ENCODE assay signal across 35 mouse cellular contexts in genomic region chr11:101272446-101272845, GRCm38 (mm10). TPM values are rescaled to one million over a fixed set of nuclear protein-coding genes. Genes with fewer than 3 reads are reported as not detected.
"Had no signal": no experiment of that assay in that cellular context is flagged by ENCODE, and none has a peak within 500 bp of the region (broad histone marks: within the 10 kb centered on the region; RNA-seq: fewer than 3 reads in every experiment).

No protein-coding gene starts in this region.

- H3K9me3 ChIP-seq: heart, embryonic 12.5 days; heart, embryonic 13.5 days; heart, embryonic 15.5 days; hindbrain, embryonic 10.5 days; hindbrain, embryonic 12.5 days; hindbrain, embryonic 13.5 days; hindbrain, embryonic 15.5 days; intestine, embryonic 15.5 days; kidney, embryonic 15.5 days had no signal

- H3K27me3 ChIP-seq: hindbrain, embryonic 15.5 days; intestine, embryonic 15.5 days; kidney, embryonic 15.5 days had no signal

- DNase-seq: heart, postnatal 10 days; heart, postnatal 14 days; heart, postnatal 36 days; heart, postnatal 4 days; kidney, adult 11 months; kidney, adult 18-20 months; kidney, adult 2 months; kidney, adult 8-10 months; kidney, adult 9 months; kidney, postnatal 10 days; kidney, postnatal 14 days; kidney, postnatal 25 days; kidney, postnatal 36 days; kidney, postnatal 4 days; layer of hippocampus, adult 9-11 months; layer of hippocampus, postnatal 36 days had no signal

- H3K4me2 ChIP-seq: heart, embryonic 12.5 days; heart, embryonic 13.5 days; heart, embryonic 15.5 days; hindbrain, embryonic 12.5 days; hindbrain, embryonic 13.5 days; hindbrain, embryonic 14.5 days; hindbrain, embryonic 15.5 days; intestine, embryonic 15.5 days; kidney, embryonic 15.5 days had no signal

- H3K4me3 ChIP-seq: heart, embryonic 12.5 days; heart, embryonic 13.5 days; heart, embryonic 15.5 days; hindbrain, embryonic 10.5 days; hindbrain, embryonic 12.5 days; hindbrain, embryonic 13.5 days; hindbrain, embryonic 15.5 days; intestine, embryonic 15.5 days; kidney, embryonic 15.5 days; layer of hippocampus, adult 2 months; left cerebral cortex, adult 2 months had no signal

- H3K27ac ChIP-seq: heart, embryonic 13.5 days; heart, embryonic 15.5 days; hindbrain, embryonic 10.5 days; hindbrain, embryonic 12.5 days; hindbrain, embryonic 13.5 days; hindbrain, embryonic 14.5 days; hindbrain, embryonic 15.5 days; hindbrain, postnatal 0 days; intestine, embryonic 15.5 days; kidney, embryonic 15.5 days; kidney, postnatal 0 days; layer of hippocampus, adult 2 months; left cerebral cortex, adult 2 months had no signal

- H3K9ac ChIP-seq: heart, embryonic 12.5 days; heart, embryonic 13.5 days; heart, embryonic 15.5 days; hindbrain, embryonic 12.5 days; hindbrain, embryonic 13.5 days; hindbrain, embryonic 14.5 days; hindbrain, embryonic 15.5 days; intestine, embryonic 15.5 days; kidney, embryonic 15.5 days had no signal

- ATAC-seq: hindbrain, embryonic 16.5 days; hindbrain, postnatal 0 days; inflammation-experienced regulatory T-cells, adult 6 months; intestine, embryonic 15.5 days; intestine, embryonic 16.5 days; intestine, postnatal 0 days had no signal

- H3K36me3 ChIP-seq: heart, embryonic 15.5 days; hindbrain, embryonic 15.5 days; intestine, embryonic 15.5 days had no signal

RNA-seq across cellular contexts. Expression of gene Wnk4, which starts 12.1 kb away (rescaled TPM):
- total RNA-seq: hematopoietic stem cell, adult 5-6 weeks had no signal

RNA-seq across cellular contexts. Expression of gene Ramp2, which starts 26.6 kb away (rescaled TPM):
- total RNA-seq: hematopoietic stem cell, adult 5-6 weeks had no signal
- polyA plus RNA-seq: inflammation-experienced regulatory T-cells, adult 6 months had no signal
